Mouse (Mus musculus) hematopoietic stem cell, adult 5-6 weeks (primary cell): ENCODE results near the gene AC129217.1. TPM values are rescaled to one million over a fixed set of nuclear protein-coding genes. Genes with fewer than 3 reads are reported as not detected.

Experiments
- ATAC-seq, 2 experiments: fragments of 125-278 bp in 1 of 2; replicated peaks in 1 of 2; 2 replicates each; pipeline ENCODE4 v1.8.0; 2016 to 2017; ENCODE audit warnings: inconsistent platforms in 2 of 2, mild to moderate bottlenecking in 2 of 2, moderate number of reproducible peaks in 2 of 2, low read depth in 1 of 2, moderate TSS enrichment in 1 of 2; ENCODE audit not compliant: low FRiP score in 2 of 2, poor library complexity in 2 of 2, severe bottlenecking in 2 of 2, insufficient read depth in 1 of 2, low TSS enrichment in 1 of 2
- total RNA-seq: library from RNA; stranded (forward); fragments of 172-1452, 232-1000 nt; gene quantifications from 2 replicates; pipeline ENCODE4 v1.2.3, GENCODE M21; 2017

Gene AC129217.1
- total RNA-seq, 1 experiment from 2014 or later, result not detected

DNA sequence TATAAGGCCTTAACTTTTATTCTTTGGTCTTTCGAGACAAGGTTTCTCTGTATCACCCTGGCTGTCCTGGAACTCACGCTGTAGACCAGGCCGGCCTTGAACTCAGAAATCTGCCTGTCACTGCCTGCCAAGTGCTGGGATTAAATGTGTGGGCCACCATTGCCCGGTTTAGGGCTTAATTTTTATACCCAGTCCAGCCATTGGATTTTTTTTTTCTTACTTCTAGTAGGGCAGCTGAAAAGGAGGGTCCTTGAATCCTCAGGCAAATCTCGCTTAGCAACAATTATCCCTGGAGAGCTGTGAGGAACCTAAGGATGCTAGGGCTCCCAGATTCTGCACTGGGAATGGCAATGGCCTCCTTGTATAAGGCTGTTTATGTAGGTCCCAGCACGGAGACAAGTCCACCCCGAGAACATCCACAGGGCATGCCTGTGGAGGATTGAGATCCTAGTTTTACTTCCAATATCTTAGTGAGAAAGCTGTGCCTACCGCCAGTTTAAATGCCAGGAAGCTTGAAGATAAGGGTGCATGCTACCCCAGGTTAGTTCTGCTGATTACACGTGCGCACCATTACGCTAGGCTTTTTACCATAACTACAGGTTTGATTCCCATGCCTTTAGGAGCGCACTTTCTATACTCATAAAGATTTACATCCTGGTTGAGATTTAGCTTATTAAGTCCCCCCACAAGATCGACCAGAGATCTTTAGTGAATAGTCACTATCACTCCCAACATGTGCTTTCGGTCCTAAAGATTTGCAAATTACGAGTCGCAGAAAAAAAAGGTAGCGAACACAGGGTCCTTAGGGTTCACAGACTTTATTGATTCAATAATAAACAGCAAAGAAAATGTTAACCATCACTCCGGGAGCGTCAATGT lies 58.3 kb downstream of the AC129217.1 start:
- ATAC-seq, result no peak

GRCm38 (mm10) chr19:8888511-8889385 lies 59.2 kb downstream of the AC129217.1 start, which contains the start of the genes 1810009A15Rik and Gm49416:
Gene 1810009A15Rik (plus strand): TSS chr19:8888853.
Gene Gm49416 (plus strand): TSS chr19:8888926.
- ATAC-seq, result peak; percentile 96 to 97

Other genes starting within 250 kb of the AC129217.1 start
- gene Slc22a8, start 238.5 kb upstream of the AC129217.1 start, total RNA-seq, result 0.31 TPM in 1 of 2 replicates, not detected in the other
- not detected in 2 replicates for gene Slc22a6, start 211.7 kb upstream of the AC129217.1 start, total RNA-seq
- not detected in 2 replicates for gene Chrm1, start 166.0 kb upstream of the AC129217.1 start, total RNA-seq
- 88.1 and 113 TPM in 2 replicates for gene Slc3a2, start 106.4 kb upstream of the AC129217.1 start, total RNA-seq
- gene Wdr74, start 93.9 kb upstream of the AC129217.1 start, total RNA-seq, result 58.5 and 90.9 TPM in 2 replicates
- not detected in 2 replicates for gene 1700092M07Rik, start 89.1 kb upstream of the AC129217.1 start, total RNA-seq
- gene Stx5a, start 88.4 kb upstream of the AC129217.1 start, total RNA-seq, result 90.9 and 120 TPM in 2 replicates
- 87.8 and 104 TPM in 2 replicates for gene Nxf1, start 72.7 kb upstream of the AC129217.1 start, total RNA-seq
- 22.0 and 51.0 TPM in 2 replicates for gene Tmem223, start 58.8 kb upstream of the AC129217.1 start, total RNA-seq
- 35.0 and 65.5 TPM in 2 replicates for gene Tmem179b, start 55.3 kb upstream of the AC129217.1 start, total RNA-seq
- gene Taf6l, start 43.4 kb upstream of the AC129217.1 start, total RNA-seq, result 12.3 and 15.6 TPM in 2 replicates
- gene Polr2g, start 31.2 kb upstream of the AC129217.1 start, total RNA-seq, result 58.9 and 69.7 TPM in 2 replicates
- 1.1 and 3.7 TPM in 2 replicates for gene Zbtb3, start 27.2 kb upstream of the AC129217.1 start, total RNA-seq
- 61.0 and 83.7 TPM in 2 replicates for gene Ttc9c, start 10.4 kb upstream of the AC129217.1 start, total RNA-seq
- 67.9 and 104 TPM in 2 replicates for gene Hnrnpul2, start 9.8 kb upstream of the AC129217.1 start, total RNA-seq
- gene Bscl2, start 7.7 kb downstream of the AC129217.1 start, total RNA-seq, result 49.6 and 52.7 TPM in 2 replicates
- 0.38 TPM in 1 of 2 replicates, not detected in the other for gene Gng3, start 9.4 kb downstream of the AC129217.1 start, total RNA-seq
- gene Lrrn4cl, start 21.0 kb downstream of the AC129217.1 start, total RNA-seq, result not detected in 2 replicates
- 174 and 180 TPM in 2 replicates for gene Ubxn1, start 41.7 kb downstream of the AC129217.1 start, total RNA-seq
- 117 and 118 TPM in 2 replicates for gene Uqcc3, start 51.1 kb downstream of the AC129217.1 start, total RNA-seq
- gene Lbhd1, start 54.0 kb downstream of the AC129217.1 start, total RNA-seq, result 5.8 and 26.3 TPM in 2 replicates
- gene Gm49403, start 54.2 kb downstream of the AC129217.1 start, total RNA-seq, result not detected in 2 replicates
- 43.8 and 69.3 TPM in 2 replicates for gene 1810009A15Rik, start 59.1 kb downstream of the AC129217.1 start, total RNA-seq
- gene Gm49416, start 59.2 kb downstream of the AC129217.1 start, total RNA-seq, result not detected in 2 replicates
- gene Ints5, start 63.2 kb downstream of the AC129217.1 start, total RNA-seq, result 10.9 and 13.2 TPM in 2 replicates
- gene Ganab, start 68.3 kb downstream of the AC129217.1 start, total RNA-seq, result 70.1 and 70.6 TPM in 2 replicates
- 17.2 and 26.8 TPM in 2 replicates for gene B3gat3, start 90.6 kb downstream of the AC129217.1 start, total RNA-seq
- 2.1 and 3.1 TPM in 2 replicates for gene Rom1, start 99.6 kb downstream of the AC129217.1 start, total RNA-seq
- 25.4 and 27.2 TPM in 2 replicates for gene Eml3, start 99.8 kb downstream of the AC129217.1 start, total RNA-seq
- gene Mta2, start 112.1 kb downstream of the AC129217.1 start, total RNA-seq, result 148 and 167 TPM in 2 replicates
- 23.2 and 25.3 TPM in 2 replicates for gene Tut1, start 124.1 kb downstream of the AC129217.1 start, total RNA-seq
- gene Eef1g, start 137.3 kb downstream of the AC129217.1 start, total RNA-seq, result 700 and 731 TPM in 2 replicates
- gene Ahnak, start 159.5 kb downstream of the AC129217.1 start, total RNA-seq, result 28.0 and 41.8 TPM in 2 replicates